Mouse (Mus musculus): ENCODE measurements at regions not wholly inside any gene's neighbourhood (a gene's known extent, or its start where the extent isn't known, plus 50 kb on each side); places are given as distances from the start of the nearest gene placed in this dataset.

DNA sequence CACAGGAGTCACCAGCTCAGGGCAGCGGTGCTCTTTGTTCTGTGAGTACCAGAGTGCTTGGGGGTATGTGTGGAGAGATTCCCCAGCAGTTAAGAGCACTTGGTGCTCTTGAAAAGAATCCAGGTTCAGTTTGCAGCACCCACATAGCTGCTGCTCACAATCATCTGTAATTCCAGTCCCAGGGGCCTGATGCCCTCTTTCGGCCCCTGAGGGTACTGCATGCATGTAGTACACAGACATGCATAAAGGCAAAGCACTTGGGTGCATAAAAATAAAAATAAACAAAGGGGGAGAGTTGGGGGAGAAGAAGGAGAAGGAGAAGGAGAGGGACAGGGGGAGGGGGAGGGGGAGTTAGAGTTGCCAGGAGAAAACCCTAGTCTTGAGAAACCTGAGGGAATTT lies 307.8 kb downstream of the Tshz3 start:
- H3K9me3 ChIP-seq (ENCODE audit: control insufficient read depth, insufficient read depth, low read depth, low read length), result no peaks in the 10 kb centered on the region
- no peaks in the 10 kb centered on the region for H3K36me3 ChIP-seq (ENCODE audit: control insufficient read depth, insufficient read depth, low read length, poor library complexity, severe bottlenecking)
- in situ Hi-C loops (cut with MboI; ENCODE audit: low sequenced_read_pairs in 2 of 2, unreplicated experiment in 2 of 2), result no loop called here
- H3K4me1 ChIP-seq (ENCODE audit: control insufficient read depth in 2 of 2, insufficient read depth in 2 of 2, low read length in 2 of 2, poor library complexity in 1 of 2), result no peaks in the 10 kb centered on the region
- H3K4me3 ChIP-seq (ENCODE audit: insufficient read depth in 1 of 2, low read depth in 1 of 2, low read length in 2 of 2, poor library complexity in 1 of 2, severe bottlenecking in 1 of 2), result no peak overlapping the region
- TF ChIP-seq CHD2 (IDR thresholded peaks at IDR 0.05; ENCODE audit: low read depth, low read length), result no peak
- TF ChIP-seq HCFC1 (IDR thresholded peaks at IDR 0.05; ENCODE audit: borderline replicate concordance, insufficient read depth, low read length), result no peak
- no peak for TF ChIP-seq MAFK (IDR thresholded peaks at IDR 0.05; ENCODE audit: insufficient read depth, low read depth, low read length)
- H3K27ac ChIP-seq (ENCODE audit: insufficient read depth, low read depth, low read length, poor library complexity, severe bottlenecking), result no peak overlapping the region
- no peak overlapping the region for H3K9ac ChIP-seq (ENCODE audit: insufficient read depth, low read depth, low read length, poor library complexity, severe bottlenecking)
- peak; percentile 26 for DNase-seq (ENCODE audit: low read depth, low spot score)

DNA sequence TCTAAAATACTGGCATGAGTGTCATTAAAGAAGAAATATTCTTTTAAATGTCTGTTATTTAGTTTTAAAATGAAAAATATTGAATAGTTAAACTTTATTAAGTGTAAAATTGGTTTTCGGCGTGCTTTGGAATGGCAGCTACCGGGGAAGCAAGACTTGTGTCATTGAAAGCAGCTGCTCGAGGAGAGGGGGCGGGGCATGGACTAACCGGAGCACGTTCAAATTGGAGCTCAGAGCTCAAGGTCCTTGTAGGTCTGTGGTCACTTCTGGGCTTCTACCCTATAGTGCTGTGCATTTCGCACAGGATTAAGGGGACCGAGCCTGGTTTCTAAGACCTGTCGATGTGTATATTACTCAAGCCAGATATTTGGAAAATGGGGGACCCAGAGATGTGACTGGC lies 309.0 kb downstream of the Tshz3 start:
- DNase-seq (ENCODE audit: low read depth, low spot score), result no peak
- H3K27ac ChIP-seq (ENCODE audit: insufficient read depth, low read depth, low read length, poor library complexity, severe bottlenecking), result no peak overlapping the region
- 0 out of 4 replicates have a peak, but pooled peaks cover 0 to 2% of the 10 kb centered on the region in 2 experiments for H3K4me1 ChIP-seq (ENCODE audit: control insufficient read depth in 2 of 2, insufficient read depth in 2 of 2, low read length in 2 of 2, poor library complexity in 1 of 2)
- in situ Hi-C loops (cut with MboI; ENCODE audit: low sequenced_read_pairs in 2 of 2, unreplicated experiment in 2 of 2), result no loop called here
- H3K36me3 ChIP-seq (ENCODE audit: control insufficient read depth, insufficient read depth, low read length, poor library complexity, severe bottlenecking), result no peaks in the 10 kb centered on the region
- TF ChIP-seq ZNF384 (IDR thresholded peaks at IDR 0.05; ENCODE audit: low read depth, low read length) (no peak), HCFC1 (IDR thresholded peaks at IDR 0.05; ENCODE audit: borderline replicate concordance, insufficient read depth, low read length) (no peak), MAFK (IDR thresholded peaks at IDR 0.05; ENCODE audit: insufficient read depth, low read depth, low read length) (no peak), ZC3H11A (IDR thresholded peaks at IDR 0.05; ENCODE audit: borderline replicate concordance, low read depth, low read length) (no peak), CHD2 (IDR thresholded peaks at IDR 0.05; ENCODE audit: low read depth, low read length) (no peak)
- no peaks in the 10 kb centered on the region for H3K9me3 ChIP-seq (ENCODE audit: control insufficient read depth, insufficient read depth, low read depth, low read length)
- H3K4me3 ChIP-seq (ENCODE audit: insufficient read depth in 1 of 2, low read depth in 1 of 2, low read length in 2 of 2, poor library complexity in 1 of 2, severe bottlenecking in 1 of 2), result no peak overlapping the region
- H3K9ac ChIP-seq (ENCODE audit: insufficient read depth, low read depth, low read length, poor library complexity, severe bottlenecking), result no peak overlapping the region

GRCm38 (mm10) chr7:37011180-37011754 lies 313.3 kb downstream of the Tshz3 start:
- H3K9me3 ChIP-seq (ENCODE audit: control insufficient read depth, insufficient read depth, low read depth, low read length), result no peaks in the 10 kb centered on the region
- H3K36me3 ChIP-seq (ENCODE audit: control insufficient read depth, insufficient read depth, low read length, poor library complexity, severe bottlenecking), result no peaks in the 10 kb centered on the region
- no peak overlapping the region for H3K9ac ChIP-seq (ENCODE audit: insufficient read depth, low read depth, low read length, poor library complexity, severe bottlenecking)
- in situ Hi-C loops (cut with MboI; ENCODE audit: low sequenced_read_pairs in 2 of 2, unreplicated experiment in 2 of 2), result no loop called here
- no peak for DNase-seq (ENCODE audit: low read depth, low spot score)
- H3K4me3 ChIP-seq (ENCODE audit: insufficient read depth in 1 of 2, low read depth in 1 of 2, low read length in 2 of 2, poor library complexity in 1 of 2, severe bottlenecking in 1 of 2), result no peak overlapping the region
- 0 out of 4 replicates have a peak, but pooled peaks cover 0 to 2% of the 10 kb centered on the region in 2 experiments for H3K4me1 ChIP-seq (ENCODE audit: control insufficient read depth in 2 of 2, insufficient read depth in 2 of 2, low read length in 2 of 2, poor library complexity in 1 of 2)
- no peak overlapping the region for H3K27ac ChIP-seq (ENCODE audit: insufficient read depth, low read depth, low read length, poor library complexity, severe bottlenecking)
- TF ChIP-seq ZNF384 (IDR thresholded peaks at IDR 0.05; ENCODE audit: low read depth, low read length) (no peak), HCFC1 (IDR thresholded peaks at IDR 0.05; ENCODE audit: borderline replicate concordance, insufficient read depth, low read length) (no peak), CHD2 (IDR thresholded peaks at IDR 0.05; ENCODE audit: low read depth, low read length) (no peak), MAFK (IDR thresholded peaks at IDR 0.05; ENCODE audit: insufficient read depth, low read depth, low read length) (no peak), ZC3H11A (IDR thresholded peaks at IDR 0.05; ENCODE audit: borderline replicate concordance, low read depth, low read length) (no peak)

GRCm38 (mm10) chr7:37020078-37020477 lies 322.2 kb downstream of the Tshz3 start:
- Histone ChIP-seq H3K27ac (ENCODE audit: insufficient read depth, low read depth, low read length, poor library complexity, severe bottlenecking) (no peak overlapping the region), H3K4me1 (ENCODE audit: control insufficient read depth in 2 of 2, insufficient read depth in 2 of 2, low read length in 2 of 2, poor library complexity in 1 of 2) (no peaks in the 10 kb centered on the region), H3K9ac (ENCODE audit: insufficient read depth, low read depth, low read length, poor library complexity, severe bottlenecking) (no peak overlapping the region), H3K36me3 (ENCODE audit: control insufficient read depth, insufficient read depth, low read length, poor library complexity, severe bottlenecking) (no peaks in the 10 kb centered on the region), H3K4me3 (ENCODE audit: insufficient read depth in 1 of 2, low read depth in 1 of 2, low read length in 2 of 2, poor library complexity in 1 of 2, severe bottlenecking in 1 of 2) (no peak overlapping the region), H3K9me3 (ENCODE audit: control insufficient read depth, insufficient read depth, low read depth, low read length) (no peaks in the 10 kb centered on the region)
- in situ Hi-C loops (cut with MboI; ENCODE audit: low sequenced_read_pairs in 2 of 2, unreplicated experiment in 2 of 2), result no loop called here
- DNase-seq (ENCODE audit: low read depth, low spot score), result no peak
- TF ChIP-seq MAFK (IDR thresholded peaks at IDR 0.05; ENCODE audit: insufficient read depth, low read depth, low read length) (peak; percentile 99), ZNF384 (IDR thresholded peaks at IDR 0.05; ENCODE audit: low read depth, low read length) (no peak), HCFC1 (IDR thresholded peaks at IDR 0.05; ENCODE audit: borderline replicate concordance, insufficient read depth, low read length) (no peak), ZC3H11A (IDR thresholded peaks at IDR 0.05; ENCODE audit: borderline replicate concordance, low read depth, low read length) (no peak)

- H3K4me1 ChIP-seq (ENCODE audit: control insufficient read depth in 2 of 2, insufficient read depth in 2 of 2, low read length in 2 of 2, poor library complexity in 1 of 2), result no peaks in the 10 kb centered on the region
- H3K4me3 ChIP-seq (ENCODE audit: insufficient read depth in 1 of 2, low read depth in 1 of 2, low read length in 2 of 2, poor library complexity in 1 of 2, severe bottlenecking in 1 of 2), result no peak overlapping the region
- in situ Hi-C loops (cut with MboI; ENCODE audit: low sequenced_read_pairs in 2 of 2, unreplicated experiment in 2 of 2), result no loop called here
- H3K9ac ChIP-seq (ENCODE audit: insufficient read depth, low read depth, low read length, poor library complexity, severe bottlenecking), result no peak overlapping the region
- no peaks in the 10 kb centered on the region for H3K9me3 ChIP-seq (ENCODE audit: control insufficient read depth, insufficient read depth, low read depth, low read length)
- no peak for DNase-seq (ENCODE audit: low read depth, low spot score)
- H3K27ac ChIP-seq (ENCODE audit: insufficient read depth, low read depth, low read length, poor library complexity, severe bottlenecking), result no peak overlapping the region
- H3K36me3 ChIP-seq (ENCODE audit: control insufficient read depth, insufficient read depth, low read length, poor library complexity, severe bottlenecking), result no peaks in the 10 kb centered on the region
- TF ChIP-seq MAFK (IDR thresholded peaks at IDR 0.05; ENCODE audit: insufficient read depth, low read depth, low read length), result no peak
- no peak for TF ChIP-seq CHD2 (IDR thresholded peaks at IDR 0.05; ENCODE audit: low read depth, low read length)
- TF ChIP-seq ZNF384 (IDR thresholded peaks at IDR 0.05; ENCODE audit: low read depth, low read length), result no peak
- TF ChIP-seq ZC3H11A (IDR thresholded peaks at IDR 0.05; ENCODE audit: borderline replicate concordance, low read depth, low read length), result no peak
- no peak for TF ChIP-seq HCFC1 (IDR thresholded peaks at IDR 0.05; ENCODE audit: borderline replicate concordance, insufficient read depth, low read length)
Observed at GRCm38 (mm10) chr7:37024501-37025025, 326.6 kb downstream of the Tshz3 start.
